Mouse (Mus musculus): ENCODE results near the gene Kansl1l.

DNA sequence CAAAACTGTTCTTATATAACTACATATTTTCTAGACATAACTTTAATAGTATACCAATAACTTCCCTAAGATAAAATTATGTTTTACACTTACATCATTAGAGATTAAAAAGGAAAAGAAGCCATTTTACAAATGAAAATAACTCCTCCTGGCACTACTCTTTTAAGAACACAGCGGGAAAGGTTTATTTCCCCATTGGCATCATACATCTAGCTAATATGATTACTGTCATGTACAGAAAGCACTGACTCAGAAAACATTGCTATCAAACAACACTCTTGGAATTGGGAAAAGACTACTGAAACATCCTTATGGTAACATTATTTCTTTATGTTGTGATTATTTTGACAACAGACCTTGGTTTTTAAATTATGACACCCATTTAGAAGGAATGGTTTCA lies 48.6 kb downstream of the Kansl1l start:
- TF ChIP-seq CTCF (IDR thresholded peaks at IDR 0.05; ENCODE audit: control insufficient read depth, insufficient read depth, low read length), result no peak
- TF ChIP-seq POLR2A (IDR thresholded peaks at IDR 0.05; ENCODE audit: borderline replicate concordance, control insufficient read depth, low read depth, low read length), result no peak
